Mouse (Mus musculus): ENCODE measurements around the gene Gm20716.

Gene Gm20716

GRCm38 (mm10) chr2:168230026-168230728, at the start of gene Gm20716, which contains the start of the genes Dpm1 and Mocs3:
Gene Gm20716, minus strand, starts transcription at chr2:168230364.
Gene Dpm1, minus strand, starts transcription at chr2:168230591.
Gene Mocs3, plus strand, starts transcription at chr2:168230622.
- DNase-seq (ENCODE audit: low read depth, low spot score) = peak; percentile 77

- DNase-seq (ENCODE audit: low read depth, low spot score) = no peak
These were observed 44.3 kb upstream of the Gm20716 start for GRCm38 (mm10) chr2:168274374-168274935.

GRCm38 (mm10) chr2:168273387-168273786, 43.2 kb upstream of the Gm20716 start:
- DNase-seq (ENCODE audit: low read depth, low spot score) = no peak

GRCm38 (mm10) chr2:168268033-168268432, 37.9 kb upstream of the Gm20716 start:
- no peak for DNase-seq (ENCODE audit: low read depth, low spot score)

GRCm38 (mm10) chr2:168260900-168261299, 30.7 kb upstream of the Gm20716 start:
- no peak for DNase-seq (ENCODE audit: low read depth, low spot score)

- no peak for DNase-seq (ENCODE audit: low read depth, low spot score)
These were observed 30.0 kb upstream of the Gm20716 start for GRCm38 (mm10) chr2:168260124-168260523.

- no peak for DNase-seq (ENCODE audit: low read depth, low spot score)
These were observed 28.9 kb upstream of the Gm20716 start for GRCm38 (mm10) chr2:168259046-168259445.

GRCm38 (mm10) chr2:168257188-168257587, 27.0 kb upstream of the Gm20716 start:
- no peak for DNase-seq (ENCODE audit: low read depth, low spot score)

- no peak for DNase-seq (ENCODE audit: low read depth, low spot score)
These were observed 26.3 kb upstream of the Gm20716 start for GRCm38 (mm10) chr2:168256506-168256905.

GRCm38 (mm10) chr2:168253822-168254221, 23.7 kb upstream of the Gm20716 start:
- DNase-seq (ENCODE audit: low read depth, low spot score) = no peak

GRCm38 (mm10) chr2:168252639-168253292, 22.6 kb upstream of the Gm20716 start:
- DNase-seq (ENCODE audit: low read depth, low spot score) = no peak

- DNase-seq (ENCODE audit: low read depth, low spot score) = peak; percentile 62
These were observed 20.1 kb upstream of the Gm20716 start for GRCm38 (mm10) chr2:168250270-168250669.

GRCm38 (mm10) chr2:168248856-168249245, 18.7 kb upstream of the Gm20716 start:
- no peak for DNase-seq (ENCODE audit: low read depth, low spot score)

- no peak for DNase-seq (ENCODE audit: low read depth, low spot score)
These were observed 18.1 kb upstream of the Gm20716 start for GRCm38 (mm10) chr2:168248167-168248855.

- no peak for DNase-seq (ENCODE audit: low read depth, low spot score)
These were observed 15.4 kb upstream of the Gm20716 start for GRCm38 (mm10) chr2:168245571-168245970.

- no peak for DNase-seq (ENCODE audit: low read depth, low spot score)
These were observed 13.1 kb upstream of the Gm20716 start for GRCm38 (mm10) chr2:168243278-168243677.

GRCm38 (mm10) chr2:168242841-168243240, 12.7 kb upstream of the Gm20716 start:
- no peak for DNase-seq (ENCODE audit: low read depth, low spot score)

- DNase-seq (ENCODE audit: low read depth, low spot score) = no peak
These were observed 8.2 kb upstream of the Gm20716 start for GRCm38 (mm10) chr2:168238335-168238734.

GRCm38 (mm10) chr2:168233286-168233685, 3.1 kb upstream of the Gm20716 start:
- no peak for DNase-seq (ENCODE audit: low read depth, low spot score)

- no peak for DNase-seq (ENCODE audit: low read depth, low spot score)
These were observed 1.3 kb upstream of the Gm20716 start for GRCm38 (mm10) chr2:168231471-168231829.

GRCm38 (mm10) chr2:168230773-168231470, 758 bp upstream of the Gm20716 start:
- no peak for DNase-seq (ENCODE audit: low read depth, low spot score)

Measured in skeletal muscle tissue, adult 2 months (tissue).